Mouse (Mus musculus) myocyte (in vitro differentiated cells): ENCODE measurements at regions not wholly inside any gene's neighbourhood (a gene's known extent, or its start where the extent isn't known, plus 50 kb on each side); places are given as distances from the start of the nearest gene placed in this dataset.

Experiments
- CEBPB ChIP-seq: IDR thresholded peaks from 2 replicates; pipeline ENCODE4 v1.6.1; 2011; ENCODE audit warnings: mild to moderate bottlenecking, moderate library complexity; ENCODE audit not compliant: poor library complexity, insufficient read depth, severe bottlenecking
- E2F4 ChIP-seq: IDR thresholded peaks from one replicate; pipeline ENCODE4 v1.6.1; 2011; ENCODE audit warnings: mild to moderate bottlenecking, control low read depth, moderate library complexity; ENCODE audit not compliant: insufficient read depth
- POLR2A ChIP-seq: IDR thresholded peaks from one replicate; pipeline ENCODE4 v1.6.1; 2011; ENCODE audit warnings: low read depth, mild to moderate bottlenecking, control low read depth, moderate library complexity; ENCODE audit not compliant: insufficient read length
- REST ChIP-seq: IDR thresholded peaks from one replicate; pipeline ENCODE4 v1.6.1; 2011; ENCODE audit warnings: mild to moderate bottlenecking, control low read depth, moderate library complexity; ENCODE audit not compliant: insufficient read depth, insufficient read length
- SRF ChIP-seq: IDR thresholded peaks from one replicate; pipeline ENCODE4 v1.6.1; 2011; ENCODE audit warnings: low read depth; ENCODE audit not compliant: control insufficient read depth, insufficient read length
- TCF12 ChIP-seq: IDR thresholded peaks from one replicate; pipeline ENCODE4 v1.6.1; 2011; ENCODE audit warnings: mild to moderate bottlenecking, control low read depth; ENCODE audit not compliant: poor library complexity, insufficient read depth, severe bottlenecking
- TCF3 ChIP-seq: IDR thresholded peaks from one replicate; pipeline ENCODE4 v1.6.1; 2011; ENCODE audit warnings: low read depth, control low read depth; ENCODE audit not compliant: insufficient read length

GRCm38 (mm10) chr6:51320676-51321419 lies 111.6 kb upstream of the Nfe2l3 start:
- TF ChIP-seq E2F4 (no peak), SRF (no peak), POLR2A (no peak), REST (no peak), CEBPB (no peak), TCF3 (no peak), TCF12 (no peak)
